Mouse (Mus musculus) midbrain, embryonic 15.5 days (tissue): ENCODE measurements around the gene Mocs3. TPM values are rescaled to one million over a fixed set of nuclear protein-coding genes. Genes with fewer than 3 reads are reported as not detected.
A peak's percentile ranks its signal among the peaks of the same experiment; 100 is the strongest.

Experiments used
- ATAC-seq: fragments of 200-750 bp; cut with Nextera tagmentation; replicated peaks from 2 replicates; pipeline ENCODE4 v1.8.0; 2017; ENCODE audit warnings: moderate TSS enrichment
- H3K27ac ChIP-seq: fragments of 300-500 bp; sonication (generic); 2 replicates; pipeline ENCODE4 v1.5.1; 2015; ENCODE audit warnings: mild to moderate bottlenecking, inconsistent platforms
- H3K27me3 ChIP-seq: fragments of 300-500 bp; sonication (generic); replicated peaks from 2 replicates; pipeline ENCODE4 v1.6.1; 2015; ENCODE audit warnings: inconsistent platforms
- H3K36me3 ChIP-seq: fragments of 300-500 bp; sonication (generic); replicated peaks from 2 replicates; pipeline ENCODE4 v1.6.1; 2015; ENCODE audit warnings: inconsistent platforms
- H3K4me1 ChIP-seq: fragments of 300-500 bp; sonication (generic); 2 replicates; pipeline ENCODE4 v1.6.1; 2015; ENCODE audit warnings: inconsistent platforms
- H3K4me2 ChIP-seq: fragments of 300-500 bp; sonication (generic); 2 replicates; pipeline ENCODE4 v1.6.1; 2015; ENCODE audit warnings: inconsistent platforms, mild to moderate bottlenecking, moderate library complexity
- H3K4me3 ChIP-seq: fragments of 300-500 bp; sonication (generic); 2 replicates; pipeline ENCODE4 v1.5.1; 2015; ENCODE audit warnings: mild to moderate bottlenecking, inconsistent platforms
- H3K9ac ChIP-seq: fragments of 300-500 bp; sonication (generic); 2 replicates; pipeline ENCODE4 v1.6.1; 2015; ENCODE audit warnings: mild to moderate bottlenecking, inconsistent platforms
- H3K9me3 ChIP-seq: fragments of 300-500 bp; sonication (generic); 2 replicates; pipeline ENCODE4 v1.6.1; 2016; ENCODE audit warnings: inconsistent platforms
- WGBS: fragments of 180-500 bp; shearing (Covaris S2); methylation state at CpG from one replicate; pipeline ENCODE4 v1.1.7; 2015; ENCODE audit warnings: mixed read lengths; 5-methylcytosine and 5-hydroxymethylcytosine counted together
- polyA plus RNA-seq: library from polyadenylated mRNA; unstranded; fragments of >200 nt; fragmentation: Nextera tagmentation; extraction: Ambion mirVana; gene quantifications from 2 replicates; pipeline ENCODE4 v1.2.1, GENCODE M21; 2015

The Mocs3 gene
- polyA plus RNA-seq, 1 experiment from 2014 or later, result 10.3 TPM

- 14% methylated on average over 11 of the region's 11 CpGs for WGBS
- no peak overlapping the region for H3K27ac ChIP-seq
- no peaks in the 10 kb centered on the region for H3K9me3 ChIP-seq
- no peak overlapping the region for H3K4me2 ChIP-seq
- H3K27me3 ChIP-seq, result peaks cover 15% of the 10 kb centered on the region
- no peaks in the 10 kb centered on the region for H3K36me3 ChIP-seq
- H3K4me1 ChIP-seq, result no peaks in the 10 kb centered on the region; the same call in 1 of the 2 replicates
- no peak overlapping the region for H3K4me3 ChIP-seq
- no peak overlapping the region for H3K9ac ChIP-seq
- no peak for ATAC-seq
Observed at GRCm38 (mm10) chr2:168274374-168274935, 44.0 kb downstream of the Mocs3 start.

GRCm38 (mm10) chr2:168280729-168281581 lies 50.5 kb downstream of the Mocs3 start:
- 1% methylated on average over 61 of the region's 82 CpGs for WGBS

DNA sequence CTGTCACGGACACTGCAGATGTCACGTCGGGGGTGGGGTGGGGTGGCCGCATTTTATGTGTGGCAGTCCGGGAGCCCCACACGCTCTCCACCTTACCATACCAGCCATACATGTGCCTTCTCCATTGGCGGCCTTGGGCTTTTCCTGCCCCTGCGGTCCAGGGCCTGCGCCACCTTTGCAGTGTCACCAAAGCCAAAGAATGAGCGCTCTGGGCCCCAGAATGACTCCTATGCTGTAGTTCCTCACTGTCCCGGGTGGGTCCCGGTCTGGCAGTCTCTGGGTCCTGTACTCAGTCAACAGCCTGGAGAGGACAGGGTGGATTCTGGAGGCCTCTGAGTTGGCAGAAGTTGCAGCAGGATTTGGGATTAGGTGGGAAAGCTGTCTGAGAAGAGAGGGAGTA lies 51.2 kb downstream of the Mocs3 start, which contains the start of gene Kcng1:
Gene Kcng1 (minus strand): TSS at position 155 of the 400 bp plus-strand sequence.
- H3K9ac ChIP-seq, result peak within 1 kb of the TSS; percentile 28
- H3K27me3 ChIP-seq, result peaks cover 43% of the 10 kb centered on the region
- H3K4me3 ChIP-seq, result peak within 1 kb of the TSS; percentile 50
- peak within 1 kb of the TSS; percentile 80 for H3K4me2 ChIP-seq
- H3K4me1 ChIP-seq, result peaks cover 19% of the 10 kb centered on the region
- no peak within 1 kb of the TSS for H3K27ac ChIP-seq
- ATAC-seq, result no peak
- no peaks in the 10 kb centered on the region for H3K36me3 ChIP-seq
- no peaks in the 10 kb centered on the region for H3K9me3 ChIP-seq
- WGBS, result 16% methylated on average over 12 of the region's 12 CpGs

More at GRCm38 (mm10) chr2:168280729-168281581, 50.5 kb downstream of the Mocs3 start:
- Histone ChIP-seq H3K9me3 (no peaks in the 10 kb centered on the region), H3K4me2 (peak overlapping the region; percentile 80), H3K36me3 (no peaks in the 10 kb centered on the region), H3K9ac (peak overlapping the region; percentile 28), H3K27ac (no peak overlapping the region), H3K4me1 (peaks cover 19% of the 10 kb centered on the region), H3K4me3 (peak overlapping the region; percentile 50), H3K27me3 (peaks cover 43% of the 10 kb centered on the region)
- ATAC-seq, result peak; percentile 68

Other genes with a start within 250 kb of the Mocs3 start
- gene Ripor3, start 220.0 kb upstream of the Mocs3 start, polyA plus RNA-seq, result 0.66 and 0.70 TPM in 2 replicates
- 7.5 TPM in 2 replicates for gene Pard6b, start 149.6 kb upstream of the Mocs3 start, polyA plus RNA-seq
- gene Adnp, start 23.5 kb upstream of the Mocs3 start, polyA plus RNA-seq, result 13.9 and 15.9 TPM in 2 replicates
- gene Gm20716, start 258 bp upstream of the Mocs3 start, polyA plus RNA-seq, result 25.6 and 26.1 TPM in 2 replicates
- 42.7 and 56.4 TPM in 2 replicates for gene Dpm1, start within 50 bp of the Mocs3 start, polyA plus RNA-seq
- gene Kcng1, start 51.1 kb downstream of the Mocs3 start, polyA plus RNA-seq, result 3.5 and 3.8 TPM in 2 replicates